Mouse (Mus musculus) megakaryocyte, embryonic 14.5 days (primary cell): ENCODE data around the gene Ass1.

Source experiments
- FLI1 ChIP-seq: IDR thresholded peaks from 2 replicates; pipeline ENCODE4 v1.6.1; 2012; ENCODE audit warnings: low read length, inconsistent platforms, mixed read lengths
- GATA1 ChIP-seq: IDR thresholded peaks from 3 replicates; pipeline ENCODE4 v1.6.1; 2012; ENCODE audit warnings: mixed read lengths, low read length, inconsistent platforms, borderline replicate concordance

- TF ChIP-seq GATA1 (no peak), FLI1 (no peak)
Measured at GRCm38 (mm10) chr2:31524641-31525040, 54.6 kb downstream of the Ass1 start.
